Mouse (Mus musculus): Measurements from ENCODE around the gene Hspa2. TPM values are rescaled to one million over a fixed set of nuclear protein-coding genes. Genes with fewer than 3 reads are reported as not detected.
"Not testable (repeated sequence)": the region's sequence is repeated elsewhere in the genome, so short reads cannot be mapped to it uniquely, and the experiment has no call there.

Gene Hspa2
- total RNA-seq, 2 experiments from 2014 or later, result 2.3 to 14.6 TPM

DNA sequence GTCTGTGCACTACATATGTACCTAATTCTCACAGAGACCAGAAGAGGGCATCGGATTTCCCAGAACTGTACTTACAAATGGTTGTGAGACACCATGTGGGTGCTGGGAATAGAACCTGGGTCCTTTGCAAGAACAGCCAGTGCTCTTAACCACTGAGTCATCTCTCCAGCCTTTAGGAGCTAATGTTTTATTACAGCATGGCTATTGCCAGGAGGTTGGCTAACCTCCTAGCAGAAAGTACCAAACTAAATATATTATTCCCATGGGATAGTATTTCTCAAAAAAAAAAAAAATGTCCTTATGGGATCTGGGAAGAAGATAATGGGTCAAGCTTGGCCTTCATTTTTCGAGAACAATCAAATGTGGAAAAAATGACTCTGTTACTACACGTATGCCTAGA, 21.3 kb downstream of the Hspa2 start:
- ATAC-seq (replicated peaks; ENCODE audit: low FRiP score, low TSS enrichment, poor library complexity, severe bottlenecking), result no peak

DNA sequence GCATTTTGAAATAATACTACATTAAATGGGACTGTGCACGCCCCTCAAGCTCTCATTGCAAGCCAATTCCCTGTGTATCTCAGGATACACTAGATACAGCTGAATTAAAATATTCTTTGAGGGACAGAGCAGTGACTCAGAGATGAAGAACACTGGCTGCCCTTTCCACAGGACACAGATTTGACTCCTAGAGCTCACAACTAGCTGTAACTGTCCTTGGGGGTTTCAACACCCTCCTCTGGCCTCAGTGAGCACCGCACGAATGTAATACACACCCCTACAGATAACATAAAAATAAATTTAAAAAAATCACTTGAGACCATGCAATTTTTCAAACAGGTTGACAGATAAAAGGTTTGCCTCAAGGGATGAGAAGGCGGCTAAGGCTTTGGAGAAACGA, 23.6 kb downstream of the Hspa2 start:
- ATAC-seq (replicated peaks; ENCODE audit: low FRiP score, low TSS enrichment, poor library complexity, severe bottlenecking), result no peak

DNA sequence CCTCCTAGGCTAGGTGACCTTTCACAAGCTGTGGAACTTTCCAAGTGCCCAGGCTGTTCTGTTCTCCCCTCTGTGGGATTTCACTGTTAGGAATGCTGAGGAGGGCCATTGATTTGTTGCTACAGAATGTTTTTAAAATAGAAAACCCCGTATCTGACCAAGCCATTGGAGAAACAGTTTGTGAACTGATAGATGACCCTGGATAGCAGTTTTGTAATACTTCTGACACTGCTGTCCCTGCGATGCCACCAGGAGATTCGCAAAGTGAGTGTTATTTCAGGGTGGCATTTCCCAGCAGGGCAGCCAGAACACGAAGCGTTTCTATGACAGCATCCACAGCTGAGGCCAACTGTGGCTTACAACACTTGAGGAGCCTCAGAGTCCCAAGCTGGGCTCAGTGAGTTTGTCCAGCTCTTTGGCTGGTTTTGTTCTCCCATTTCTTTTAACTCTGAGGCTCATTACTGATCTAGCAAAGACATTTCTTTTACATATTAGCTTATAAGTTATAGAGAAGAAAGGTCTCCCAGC, 27.0 kb downstream of the Hspa2 start:
- ATAC-seq (replicated peaks; ENCODE audit: low FRiP score, low TSS enrichment, poor library complexity, severe bottlenecking), result no peak

DNA sequence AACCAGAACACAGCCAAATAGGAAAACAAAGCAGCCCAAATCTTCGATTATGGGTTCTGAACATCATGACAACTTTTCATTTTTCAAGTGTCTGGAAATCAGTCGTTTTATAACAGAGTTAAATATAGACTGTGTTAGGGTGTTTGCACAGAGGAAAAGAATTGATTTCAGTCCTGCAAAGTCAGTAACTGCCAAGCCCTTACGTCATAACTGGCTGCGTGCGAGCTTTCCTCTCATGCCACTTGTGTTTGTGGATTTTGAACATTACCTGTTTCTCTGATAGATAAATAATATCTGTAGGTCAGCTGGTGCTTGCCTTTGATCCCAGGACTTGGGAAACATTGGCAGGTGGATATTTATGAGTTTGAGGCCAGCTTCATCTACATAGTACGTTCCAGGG, 27.5 kb downstream of the Hspa2 start:
- ATAC-seq (replicated peaks; ENCODE audit: low FRiP score, low TSS enrichment, poor library complexity, severe bottlenecking), result no peak

DNA sequence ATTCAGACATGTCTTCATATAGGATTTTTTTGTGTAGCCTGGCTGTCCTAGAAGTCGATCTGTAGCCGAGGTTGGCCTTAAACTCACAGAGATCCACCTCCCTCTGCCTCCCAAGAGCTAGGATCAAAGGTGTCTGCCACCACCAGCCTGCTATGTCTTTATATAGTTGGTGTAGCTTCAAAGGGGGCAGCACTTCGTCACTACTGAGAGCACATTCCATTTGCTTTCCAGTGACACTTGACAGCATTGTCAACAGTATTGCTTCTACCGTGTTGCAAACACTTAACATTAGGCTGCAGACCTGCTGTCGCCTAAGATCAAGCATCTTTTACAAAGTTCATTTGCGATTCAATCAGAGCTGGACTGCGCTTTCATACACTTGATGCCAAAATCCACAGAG, 30.1 kb downstream of the Hspa2 start:
- ATAC-seq (replicated peaks; ENCODE audit: low FRiP score, low TSS enrichment, poor library complexity, severe bottlenecking), result no peak

DNA sequence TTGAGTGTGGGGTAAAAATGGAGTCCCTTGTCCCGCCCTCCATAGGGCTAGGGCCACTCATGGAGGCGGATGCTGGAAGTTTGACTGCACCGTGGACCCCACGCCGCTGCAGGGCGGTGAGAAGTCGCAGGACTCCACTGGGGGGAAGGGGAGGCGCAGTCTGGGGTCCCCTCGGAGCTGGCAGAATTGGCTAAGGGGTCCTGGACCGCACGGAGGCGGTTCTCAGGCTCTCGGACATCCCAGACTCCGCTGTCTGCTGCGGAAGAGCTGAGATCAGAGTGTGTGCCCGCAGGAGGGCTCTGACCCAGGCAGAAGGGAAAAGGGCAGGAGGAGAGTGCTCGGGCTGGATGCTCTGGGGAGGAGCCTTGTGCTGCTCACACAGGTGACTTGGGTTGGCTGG, 31.1 kb downstream of the Hspa2 start:
- ATAC-seq (replicated peaks; ENCODE audit: low FRiP score, low TSS enrichment, poor library complexity, severe bottlenecking), result no peak

DNA sequence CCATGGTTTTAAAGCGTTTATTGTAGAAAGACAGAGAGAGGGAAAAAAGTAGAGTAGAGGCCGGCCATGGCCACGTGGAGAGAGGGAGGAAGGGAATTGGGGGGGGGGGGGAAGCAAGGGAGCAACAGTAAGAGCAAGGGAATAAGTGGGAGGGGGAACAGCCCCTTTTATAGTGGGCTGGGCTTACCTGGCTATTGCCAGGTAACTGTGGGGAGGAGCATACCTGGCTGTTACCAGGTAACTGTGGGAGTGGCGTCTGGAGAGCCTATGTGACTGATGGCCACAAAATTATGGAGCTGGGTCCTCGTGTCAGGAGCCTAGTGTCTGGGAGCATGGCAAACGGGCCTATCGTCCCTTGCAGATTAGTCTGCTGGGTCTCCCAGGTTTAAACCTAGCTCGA, 31.6 kb downstream of the Hspa2 start:
- no peak for ATAC-seq (replicated peaks; ENCODE audit: low FRiP score, low TSS enrichment, poor library complexity, severe bottlenecking)

DNA sequence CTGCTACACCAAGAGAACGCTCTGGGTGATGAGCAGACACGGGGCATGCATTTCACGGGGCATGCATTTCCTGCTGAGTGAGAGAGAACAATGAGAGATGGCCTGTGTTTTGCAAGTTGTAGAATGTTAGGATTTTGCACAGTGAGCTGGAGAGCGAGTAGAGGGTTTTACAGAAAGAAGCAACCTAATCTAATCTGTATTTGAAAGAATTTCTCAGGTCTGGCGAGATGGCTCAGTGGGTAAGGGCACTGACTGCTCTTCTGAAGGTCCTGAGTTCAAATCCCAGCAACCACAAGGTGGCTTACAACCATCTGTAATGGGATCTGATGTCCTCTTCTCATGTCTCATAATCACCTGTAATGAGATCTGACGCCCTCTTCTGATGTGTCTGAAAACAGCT, 39.5 kb downstream of the Hspa2 start:
- ATAC-seq (replicated peaks; ENCODE audit: low FRiP score, low TSS enrichment, poor library complexity, severe bottlenecking), result not testable (repeated sequence)

DNA sequence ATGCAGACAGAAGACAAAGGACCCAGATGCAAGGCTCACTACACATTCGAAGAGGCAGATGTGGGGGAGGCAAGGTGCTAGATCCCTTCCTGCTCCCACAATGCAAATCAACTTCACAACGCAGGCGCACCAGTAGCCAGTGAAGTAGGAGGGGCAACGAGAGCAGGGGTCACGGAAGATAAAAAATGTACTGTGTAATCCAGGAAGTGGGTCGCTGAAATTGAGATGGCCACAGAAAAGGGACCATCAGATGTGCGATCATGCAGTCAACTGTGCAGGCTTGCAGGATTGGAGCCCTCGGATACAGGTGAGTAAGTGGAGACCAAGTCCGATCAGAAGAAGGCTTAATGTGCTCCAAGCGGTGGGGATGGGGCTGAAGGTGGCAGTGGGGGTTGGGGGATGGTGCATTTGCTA, 40.4 kb downstream of the Hspa2 start:
- ATAC-seq (replicated peaks; ENCODE audit: low FRiP score, low TSS enrichment, poor library complexity, severe bottlenecking), result 0 out of 2 replicates have a peak, but pooled peaks have one; percentile 26

DNA sequence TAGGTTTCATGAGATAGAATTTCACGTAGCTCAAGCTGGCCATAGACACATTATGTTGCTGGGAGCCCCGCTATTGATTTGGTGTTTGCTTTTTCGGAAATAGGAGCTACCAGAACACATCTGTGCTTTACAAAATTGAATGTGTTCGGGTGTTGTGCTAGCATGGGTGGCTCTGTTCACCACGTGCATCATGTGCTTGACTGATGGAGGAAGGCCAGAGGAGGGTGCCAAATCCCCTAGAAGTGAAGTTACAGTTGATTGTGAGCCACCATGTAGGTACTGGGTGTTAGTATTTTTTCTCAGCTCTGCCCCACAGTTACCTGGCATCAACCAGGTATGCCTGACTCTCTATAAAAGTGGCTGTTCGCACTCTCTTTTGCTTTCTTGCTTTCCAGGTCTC, 40.9 kb downstream of the Hspa2 start:
- no peak for ATAC-seq (replicated peaks; ENCODE audit: low FRiP score, low TSS enrichment, poor library complexity, severe bottlenecking)

DNA sequence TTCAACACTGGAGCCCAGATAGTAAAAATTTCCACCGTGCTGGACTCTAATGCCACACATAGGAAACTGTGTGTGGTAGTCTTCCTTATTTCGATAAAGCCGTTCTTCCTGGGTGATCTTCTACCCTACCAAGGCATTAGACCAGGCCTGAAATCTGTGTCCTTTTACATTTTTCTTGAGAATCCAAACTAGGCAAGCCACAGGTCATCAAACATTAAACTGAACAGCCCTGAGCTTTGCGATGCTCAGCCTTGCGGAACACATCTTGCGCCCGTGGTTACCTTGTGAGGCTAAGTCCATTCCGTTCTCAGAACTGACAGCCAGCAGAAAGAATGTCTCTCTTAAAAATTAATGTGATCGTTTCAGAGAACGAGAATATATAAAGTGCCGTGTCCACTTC, 42.2 kb downstream of the Hspa2 start:
- ATAC-seq (replicated peaks; ENCODE audit: low FRiP score, low TSS enrichment, poor library complexity, severe bottlenecking), result no peak

DNA sequence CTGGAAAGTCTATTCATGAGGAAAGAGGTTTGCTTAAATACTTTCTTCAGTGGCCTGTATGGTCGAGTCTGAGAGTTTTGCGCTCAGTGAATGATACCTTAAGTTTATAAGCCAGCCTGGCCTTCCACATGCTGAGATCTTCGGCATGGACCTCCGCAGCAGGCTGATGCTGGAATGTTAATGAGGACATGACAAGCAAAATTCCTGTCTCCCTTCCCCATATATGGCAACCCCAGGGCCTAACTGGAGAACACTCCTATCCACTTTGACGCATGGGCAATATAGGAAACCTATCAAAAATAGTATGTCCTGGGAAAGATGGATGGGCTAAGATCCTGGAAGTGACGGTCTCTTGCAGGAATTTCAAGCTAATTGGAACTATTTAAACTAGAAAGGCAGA, 44.2 kb downstream of the Hspa2 start:
- no peak for ATAC-seq (replicated peaks; ENCODE audit: low FRiP score, low TSS enrichment, poor library complexity, severe bottlenecking)

DNA sequence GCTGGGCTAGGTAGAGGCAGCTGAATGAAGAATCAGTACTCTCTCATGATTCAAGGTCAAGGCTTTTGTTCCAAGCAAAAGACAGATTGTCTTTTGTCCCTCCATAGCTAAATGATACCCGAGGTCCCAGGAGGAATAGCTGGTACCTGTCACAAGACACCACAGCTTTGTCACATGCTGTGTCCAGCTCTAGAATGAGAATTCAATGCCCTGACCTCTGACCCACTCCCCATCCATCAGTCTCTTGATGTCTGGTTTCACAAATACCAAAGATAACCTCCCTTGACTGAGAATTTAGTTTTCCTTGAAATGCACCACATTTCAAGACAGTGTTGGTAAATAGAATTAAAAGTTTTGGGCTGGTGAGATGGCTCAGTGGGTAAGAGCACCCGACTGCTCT, 48.2 kb downstream of the Hspa2 start:
- no peak for ATAC-seq (replicated peaks; ENCODE audit: low FRiP score, low TSS enrichment, poor library complexity, severe bottlenecking)

Other genes with a start within 250 kb of the Hspa2 start
- gene Esr2, start 226.9 kb upstream of the Hspa2 start, total RNA-seq (2014; fragmentation: Nextera tagmentation), result not detected in 2 replicates
- gene Esr2, start 226.9 kb upstream of the Hspa2 start, total RNA-seq (2017), result not detected in 2 replicates
- 2.0 TPM in 1 of 2 replicates, not detected in the other for gene Tex21, start 157.4 kb upstream of the Hspa2 start, total RNA-seq (2014; fragmentation: Nextera tagmentation)
- gene Tex21, start 157.4 kb upstream of the Hspa2 start, total RNA-seq (2017), result 1.9 and 2.9 TPM in 2 replicates
- gene Mthfd1, start 148.9 kb upstream of the Hspa2 start, total RNA-seq (2014; fragmentation: Nextera tagmentation), result 306 and 318 TPM in 2 replicates
- gene Mthfd1, start 148.9 kb upstream of the Hspa2 start, total RNA-seq (2017), result 467 and 637 TPM in 2 replicates
- 1.2 and 2.6 TPM in 2 replicates for gene Akap5, start 79.3 kb upstream of the Hspa2 start, total RNA-seq (2014; fragmentation: Nextera tagmentation)
- 2.1 and 4.8 TPM in 2 replicates for gene Akap5, start 79.3 kb upstream of the Hspa2 start, total RNA-seq (2017)
- 22.0 and 22.1 TPM in 2 replicates for gene Zbtb25, start 34.6 kb upstream of the Hspa2 start, total RNA-seq (2014; fragmentation: Nextera tagmentation)
- gene Zbtb25, start 34.6 kb upstream of the Hspa2 start, total RNA-seq (2017), result 15.6 and 20.6 TPM in 2 replicates
- gene Zbtb1, start 33.9 kb upstream of the Hspa2 start, total RNA-seq (2014; fragmentation: Nextera tagmentation), result 21.1 and 28.4 TPM in 2 replicates
- gene Zbtb1, start 33.9 kb upstream of the Hspa2 start, total RNA-seq (2017), result 25.0 and 35.6 TPM in 2 replicates
- not detected in 2 replicates for gene Ppp1r36, start 13.4 kb downstream of the Hspa2 start, total RNA-seq (2014; fragmentation: Nextera tagmentation)
- not detected in 2 replicates for gene Ppp1r36, start 13.4 kb downstream of the Hspa2 start, total RNA-seq (2017)
- gene Plekhg3, start 126.7 kb downstream of the Hspa2 start, total RNA-seq (2014; fragmentation: Nextera tagmentation), result 2.4 and 3.9 TPM in 2 replicates
- 0.38 and 0.42 TPM in 2 replicates for gene Plekhg3, start 126.7 kb downstream of the Hspa2 start, total RNA-seq (2017)